Mouse (Mus musculus): Measurements from ENCODE around the gene Olfr1307. TPM values are rescaled to one million over a fixed set of nuclear protein-coding genes. Genes with fewer than 3 reads are reported as not detected.

The Olfr1307 gene
- 0.01 TPM in 1 of 2 replicates, not detected in the other for polyA plus RNA-seq (2015; fragmentation: Nextera tagmentation; extraction: Ambion mirVana)

DNA sequence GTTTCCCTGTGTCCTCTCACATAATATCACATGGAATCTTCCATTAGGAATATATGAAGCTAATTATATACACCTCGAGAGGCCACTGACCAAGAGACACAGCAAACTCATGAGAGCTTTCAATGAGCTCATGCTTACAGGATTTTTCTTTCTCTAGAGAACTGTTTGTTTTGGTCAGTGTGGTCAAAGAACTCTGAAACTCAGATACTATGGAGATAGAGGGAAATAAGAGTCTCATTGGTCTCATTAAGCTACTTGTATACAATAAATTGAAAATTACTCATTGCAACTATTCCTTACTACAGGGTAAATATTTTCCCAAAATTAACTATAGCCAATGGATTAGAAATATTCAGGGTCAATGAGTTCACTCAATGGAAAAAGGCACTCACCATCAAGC is at the start of gene Olfr1307:
Gene Olfr1307 (minus strand): TSS at position 101 of the 400 bp plus-strand sequence.
- Histone ChIP-seq H3K9ac (no peak within 1 kb of the TSS), H3K36me3 (no peaks in the 10 kb centered on the region), H3K4me1 (replicated peaks) (no peaks in the 10 kb centered on the region), H3K9me3 (no peaks in the 10 kb centered on the region), H3K4me2 (replicated peaks) (no peak within 1 kb of the TSS), H3K4me3 (replicated peaks) (no peak within 1 kb of the TSS), H3K27ac (no peak within 1 kb of the TSS), H3K27me3 (replicated peaks) (no peaks in the 10 kb centered on the region)
- WGBS, result 75% methylated on average over 1 of the region's 1 CpGs
- ATAC-seq, result no peak

DNA sequence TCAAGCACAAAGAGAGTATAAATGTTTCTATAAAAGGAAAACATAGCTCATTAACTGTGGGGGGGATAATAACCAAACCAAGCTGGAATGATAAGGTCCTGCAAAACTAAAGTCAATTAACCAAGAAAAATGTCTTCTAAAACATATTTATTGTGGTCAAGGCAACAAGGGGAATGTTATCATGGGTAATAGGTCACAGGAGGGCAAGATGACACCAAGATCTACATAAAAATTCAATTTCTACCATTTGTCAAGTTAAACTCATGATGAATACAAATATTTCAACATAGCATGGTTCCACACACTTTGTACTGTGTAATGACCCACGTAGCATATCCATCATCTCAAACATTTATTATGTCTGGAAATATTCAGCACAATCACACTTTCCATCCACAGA is 40.9 kb upstream of the Olfr1307 start, which contains the start of gene Olfr1309:
Gene Olfr1309 (minus strand): TSS at position 101 of the 400 bp plus-strand sequence.
- 62% methylated on average over 1 of the region's 1 CpGs for WGBS
- Histone ChIP-seq H3K36me3 (no peaks in the 10 kb centered on the region), H3K4me3 (replicated peaks) (no peak within 1 kb of the TSS), H3K4me2 (replicated peaks) (no peak within 1 kb of the TSS), H3K27me3 (replicated peaks) (no peaks in the 10 kb centered on the region), H3K9me3 (no peaks in the 10 kb centered on the region), H3K9ac (no peak within 1 kb of the TSS), H3K27ac (no peak within 1 kb of the TSS), H3K4me1 (replicated peaks) (no peaks in the 10 kb centered on the region)
- no peak for ATAC-seq

DNA sequence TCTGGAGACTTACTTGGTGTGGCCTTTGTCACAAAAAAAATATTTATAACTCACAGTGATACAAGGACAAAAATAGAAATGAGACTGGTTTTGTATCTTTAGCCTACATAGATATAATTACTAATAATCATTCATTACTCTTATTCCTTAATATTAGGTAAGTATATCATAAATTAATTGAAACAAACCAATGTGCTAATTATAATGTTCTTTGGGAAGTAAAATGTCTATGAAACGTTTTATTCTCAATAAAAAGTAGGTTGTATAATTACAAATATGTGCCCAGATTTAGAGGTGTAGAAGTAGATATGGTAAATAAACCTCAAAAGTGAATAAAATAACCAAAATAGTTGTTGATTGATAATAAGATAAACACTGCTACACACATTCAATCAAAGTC is 15.6 kb upstream of the Olfr1307 start, which contains the start of gene Olfr1308:
Gene Olfr1308 (minus strand): TSS at position 101 of the 400 bp plus-strand sequence.
- H3K9ac ChIP-seq, result no peak within 1 kb of the TSS
- WGBS, result 58% methylated on average over 1 of the region's 1 CpGs
- no peak within 1 kb of the TSS for H3K27ac ChIP-seq
- no peaks in the 10 kb centered on the region for H3K9me3 ChIP-seq
- no peak within 1 kb of the TSS for H3K4me2 ChIP-seq (replicated peaks)
- no peaks in the 10 kb centered on the region for H3K4me1 ChIP-seq (replicated peaks)
- no peak within 1 kb of the TSS for H3K4me3 ChIP-seq (replicated peaks)
- no peaks in the 10 kb centered on the region for H3K27me3 ChIP-seq (replicated peaks)
- H3K36me3 ChIP-seq, result no peaks in the 10 kb centered on the region
- no peak for ATAC-seq

DNA sequence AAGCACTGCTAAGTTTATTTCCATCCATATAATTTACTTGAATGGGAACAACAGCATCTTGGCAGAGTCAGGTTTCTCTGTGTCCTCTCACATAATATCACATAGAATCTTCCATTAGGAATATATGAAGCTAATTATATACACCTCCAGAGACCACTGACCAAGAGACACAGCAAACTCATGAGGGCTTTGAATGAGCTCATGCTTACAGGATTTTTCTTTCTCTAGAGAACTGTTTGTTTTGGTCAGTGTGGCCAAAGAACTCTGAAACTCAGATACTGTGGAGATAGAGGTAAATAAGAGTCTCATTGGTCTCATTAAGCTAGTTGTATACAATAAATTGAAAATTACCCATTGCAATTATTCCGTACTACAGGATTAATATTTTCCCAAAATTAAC is 33.1 kb downstream of the Olfr1307 start, which contains the start of gene Olfr1306:
Gene Olfr1306 (minus strand): TSS at position 101 of the 400 bp plus-strand sequence.
- H3K27me3 ChIP-seq (replicated peaks), result no peaks in the 10 kb centered on the region
- no peak within 1 kb of the TSS for H3K4me2 ChIP-seq (replicated peaks)
- H3K27ac ChIP-seq, result no peak within 1 kb of the TSS
- H3K9ac ChIP-seq, result no peak within 1 kb of the TSS
- 83% methylated on average over 1 of the region's 1 CpGs for WGBS
- H3K9me3 ChIP-seq, result no peaks in the 10 kb centered on the region
- H3K36me3 ChIP-seq, result no peaks in the 10 kb centered on the region
- H3K4me3 ChIP-seq (replicated peaks), result no peak within 1 kb of the TSS
- no peak for ATAC-seq
- H3K4me1 ChIP-seq (replicated peaks), result no peaks in the 10 kb centered on the region

Other genes with a start within 250 kb of the Olfr1307 start
- not detected in 2 replicates for gene Olfr1301, start 198.4 kb downstream of the Olfr1307 start, polyA plus RNA-seq (2015; fragmentation: Nextera tagmentation; extraction: Ambion mirVana)
- gene Olfr1302, start 172.0 kb downstream of the Olfr1307 start, polyA plus RNA-seq (2015; fragmentation: Nextera tagmentation; extraction: Ambion mirVana), result not detected in 2 replicates
- gene Olfr1303, start 129.1 kb downstream of the Olfr1307 start, polyA plus RNA-seq (2015; fragmentation: Nextera tagmentation; extraction: Ambion mirVana), result not detected in 2 replicates
- gene Olfr1305, start 72.3 kb downstream of the Olfr1307 start, polyA plus RNA-seq (2015; fragmentation: Nextera tagmentation; extraction: Ambion mirVana), result not detected in 2 replicates
- not detected in 2 replicates for gene Olfr1306, start 33.2 kb downstream of the Olfr1307 start, polyA plus RNA-seq (2015; fragmentation: Nextera tagmentation; extraction: Ambion mirVana)
- not detected in 2 replicates for gene Olfr1308, start 15.5 kb upstream of the Olfr1307 start, polyA plus RNA-seq (2015; fragmentation: Nextera tagmentation; extraction: Ambion mirVana)
- not detected in 2 replicates for gene Olfr1309, start 40.8 kb upstream of the Olfr1307 start, polyA plus RNA-seq (2015; fragmentation: Nextera tagmentation; extraction: Ambion mirVana)
- not detected in 2 replicates for gene Olfr1310, start 63.3 kb upstream of the Olfr1307 start, polyA plus RNA-seq (2015; fragmentation: Nextera tagmentation; extraction: Ambion mirVana)
- gene Olfr1311, start 75.0 kb upstream of the Olfr1307 start, polyA plus RNA-seq (2015; fragmentation: Nextera tagmentation; extraction: Ambion mirVana), result not detected in 2 replicates
- gene Olfr1312, start 100.8 kb upstream of the Olfr1307 start, polyA plus RNA-seq (2015; fragmentation: Nextera tagmentation; extraction: Ambion mirVana), result not detected in 2 replicates
- not detected in 2 replicates for gene Olfr1313, start 128.4 kb upstream of the Olfr1307 start, polyA plus RNA-seq (2015; fragmentation: Nextera tagmentation; extraction: Ambion mirVana)
- not detected in 2 replicates for gene Olfr1314, start 147.3 kb upstream of the Olfr1307 start, polyA plus RNA-seq (2015; fragmentation: Nextera tagmentation; extraction: Ambion mirVana)
- gene Olfr1315-ps1, start 166.0 kb upstream of the Olfr1307 start, polyA plus RNA-seq (2015; fragmentation: Nextera tagmentation; extraction: Ambion mirVana), result not detected in 2 replicates
- gene Olfr1316, start 185.5 kb upstream of the Olfr1307 start, polyA plus RNA-seq (2015; fragmentation: Nextera tagmentation; extraction: Ambion mirVana), result not detected in 2 replicates
- not detected in 2 replicates for gene Olfr1317, start 190.9 kb upstream of the Olfr1307 start, polyA plus RNA-seq (2015; fragmentation: Nextera tagmentation; extraction: Ambion mirVana)
- gene Olfr1318, start 204.8 kb upstream of the Olfr1307 start, polyA plus RNA-seq (2015; fragmentation: Nextera tagmentation; extraction: Ambion mirVana), result not detected in 2 replicates